Mouse (Mus musculus): ENCODE data around the gene Slfn1.

DNA sequence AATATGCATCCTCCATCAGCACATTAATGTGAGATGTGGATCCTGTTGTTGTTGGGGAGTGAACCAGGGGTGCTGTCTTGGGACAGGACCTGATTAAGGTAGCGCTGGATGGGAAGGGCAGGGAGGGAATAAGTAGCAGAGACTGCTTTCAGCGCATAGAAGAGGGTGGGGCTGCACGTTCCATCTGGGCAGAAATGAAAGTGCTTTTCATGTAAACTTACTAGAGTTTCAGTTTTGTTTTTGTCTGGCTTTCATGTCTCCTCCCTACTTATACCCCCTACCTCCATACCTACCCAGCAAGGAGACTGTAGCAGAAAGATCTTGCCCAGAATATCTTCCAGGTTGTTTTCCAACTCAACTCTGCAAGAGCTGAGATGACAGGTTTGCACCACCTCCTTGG is 1.4 kb downstream of the Slfn1 start:
- no peak for TF ChIP-seq CTCF (IDR thresholded peaks at IDR 0.05; ENCODE audit: insufficient read depth, low read depth, low read length)
- TF ChIP-seq POLR2A (IDR thresholded peaks at IDR 0.05; ENCODE audit: insufficient read depth, low read depth, low read length), result no peak
